Mouse (Mus musculus) forebrain, embryonic 15.5 days (tissue): ENCODE data around the gene Lcn4. TPM values are rescaled to one million over a fixed set of nuclear protein-coding genes. Genes with fewer than 3 reads are reported as not detected.

ENCODE experiments used
- ATAC-seq: fragments of 200-750 bp; cut with Nextera tagmentation; replicated peaks from 2 replicates; pipeline ENCODE4 v1.8.0; 2017; ENCODE audit warnings: mild to moderate bottlenecking, moderate TSS enrichment, moderate library complexity
- H3K27ac ChIP-seq: fragments of 300-500 bp; sonication (generic); replicated peaks from 2 replicates; pipeline ENCODE4 v1.5.1; 2015; ENCODE audit warnings: mild to moderate bottlenecking, inconsistent platforms
- H3K27me3 ChIP-seq: fragments of 300-500 bp; sonication (generic); 2 replicates; pipeline ENCODE4 v1.6.1; 2015; ENCODE audit warnings: inconsistent platforms
- H3K36me3 ChIP-seq: fragments of 300-500 bp; sonication (generic); 2 replicates; pipeline ENCODE4 v1.6.1; 2015; ENCODE audit warnings: mild to moderate bottlenecking, inconsistent platforms
- H3K4me1 ChIP-seq: fragments of 300-500 bp; sonication (generic); 2 replicates; pipeline ENCODE4 v1.6.1; 2015; ENCODE audit warnings: inconsistent platforms
- H3K4me2 ChIP-seq: fragments of 300-500 bp; sonication (generic); replicated peaks from 2 replicates; pipeline ENCODE4 v1.6.1; 2015; ENCODE audit warnings: mild to moderate bottlenecking, inconsistent platforms
- H3K4me3 ChIP-seq: fragments of 300-500 bp; sonication (generic); 2 replicates; pipeline ENCODE4 v1.5.1; 2015; ENCODE audit warnings: mild to moderate bottlenecking, inconsistent platforms
- H3K9ac ChIP-seq: fragments of 300-500 bp; sonication (generic); replicated peaks from 2 replicates; pipeline ENCODE4 v1.6.1; 2015; ENCODE audit warnings: mild to moderate bottlenecking, inconsistent platforms
- H3K9me3 ChIP-seq: fragments of 300-500 bp; sonication (generic); 2 replicates; pipeline ENCODE4 v1.6.1; 2016; ENCODE audit warnings: inconsistent platforms
- WGBS: fragments of 180-500 bp; shearing (Covaris S2); methylation state at CpG from one replicate; pipeline ENCODE4 v1.1.7; 2015; ENCODE audit warnings: mixed read lengths; 5-methylcytosine and 5-hydroxymethylcytosine counted together
- polyA plus RNA-seq: library from polyadenylated mRNA; unstranded; fragments of >200 nt; fragmentation: Nextera tagmentation; extraction: Ambion mirVana; gene quantifications from 2 replicates; pipeline ENCODE4 v1.2.1, GENCODE M21; 2015

The Lcn4 gene
- polyA plus RNA-seq, 1 experiment from 2014 or later: not detected

DNA sequence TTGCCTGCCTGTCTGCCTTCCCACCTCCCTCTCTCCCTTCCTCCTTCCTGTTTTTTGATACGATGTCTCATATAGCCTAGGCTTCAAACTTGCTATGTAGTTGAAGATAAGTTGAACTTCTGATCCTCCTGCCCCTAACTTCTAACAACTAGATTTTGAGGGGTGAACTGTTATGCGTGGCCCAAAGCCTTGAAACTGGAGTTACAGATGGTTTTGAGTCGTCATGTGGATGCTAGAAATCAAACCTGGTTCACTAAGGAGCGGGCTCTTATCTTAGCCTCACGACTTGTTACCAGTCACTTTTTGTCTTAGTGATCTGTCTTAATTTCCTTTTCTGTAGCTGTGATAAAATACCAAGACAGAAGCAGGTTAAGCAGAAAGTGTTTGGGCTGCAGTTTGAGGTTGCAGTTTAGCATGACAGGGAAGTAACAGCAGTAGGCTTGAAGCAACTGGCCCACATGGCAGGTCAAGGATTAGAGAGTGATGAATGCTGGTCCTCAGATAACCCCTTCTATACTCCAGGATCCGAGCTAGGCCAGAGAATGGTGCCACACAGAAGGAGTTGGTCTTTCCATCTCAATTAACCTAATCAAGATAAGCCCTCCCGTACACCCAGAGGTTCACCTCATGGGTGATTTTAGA, 30.0 kb downstream of the Lcn4 start:
- Histone ChIP-seq H3K4me3 (no peak overlapping the region), H3K9ac (no peak overlapping the region), H3K27me3 (no peaks in the 10 kb centered on the region), H3K9me3 (no peaks in the 10 kb centered on the region), H3K4me2 (no peak overlapping the region), H3K36me3 (peaks cover 18% of the 10 kb centered on the region), H3K4me1 (peaks cover 22% of the 10 kb centered on the region), H3K27ac (no peak overlapping the region)
- ATAC-seq: no peak
- WGBS: 80% methylated on average over 7 of the region's 7 CpGs

DNA sequence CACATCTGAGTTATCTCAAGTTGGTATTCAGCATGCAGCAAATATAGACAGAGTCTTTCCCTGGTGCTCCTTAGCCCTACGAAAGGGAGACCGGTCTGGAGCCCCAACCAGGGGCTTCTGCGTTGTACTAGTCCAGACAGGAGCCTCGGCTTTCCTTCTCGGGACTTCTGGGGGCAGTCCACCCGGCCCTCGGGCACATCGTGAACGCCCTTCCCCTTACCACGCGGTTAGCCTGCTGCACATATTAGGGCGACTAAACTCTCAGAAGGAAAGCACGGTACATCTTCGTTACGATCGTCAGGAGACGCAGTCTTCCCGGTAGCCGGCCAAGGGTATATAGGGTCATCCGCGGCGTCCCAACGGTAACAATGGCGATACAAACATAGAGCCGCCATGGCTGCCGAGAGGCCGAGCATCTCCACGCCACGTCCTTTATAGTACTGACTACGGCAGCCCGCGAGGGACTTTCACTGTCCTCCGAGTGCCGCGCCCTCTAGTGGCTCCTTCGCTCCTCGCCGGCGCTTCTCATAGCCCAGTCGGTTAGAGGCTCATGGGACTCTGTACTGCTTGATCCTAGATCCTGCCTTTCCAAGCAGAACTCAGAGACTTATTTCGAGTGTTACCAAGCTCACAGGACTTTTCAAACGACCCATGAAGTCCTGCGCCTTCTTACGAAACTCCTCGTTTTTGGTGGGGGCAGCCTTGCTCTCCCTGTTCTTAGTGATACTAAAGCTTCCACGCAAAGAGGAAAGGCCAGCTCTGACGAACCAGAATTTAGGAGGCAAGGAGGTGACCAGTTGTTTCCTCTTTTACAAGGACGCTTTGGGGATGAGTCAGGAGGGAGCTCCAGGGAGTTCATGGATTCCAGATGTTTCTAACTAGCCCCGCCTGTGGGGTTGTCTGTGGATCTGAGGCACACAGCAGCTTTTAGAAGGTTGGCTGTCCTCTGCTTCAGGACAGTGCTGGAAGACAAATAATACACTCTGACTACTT, 30.9 kb downstream of the Lcn4 start:
- 5% methylated on average over 49 of the region's 49 CpGs for WGBS
- H3K36me3 ChIP-seq: peaks cover 27% of the 10 kb centered on the region
- H3K4me2 ChIP-seq: peak overlapping the region; percentile 66
- H3K9me3 ChIP-seq: no peaks in the 10 kb centered on the region
- peaks cover 22% of the 10 kb centered on the region for H3K4me1 ChIP-seq
- H3K9ac ChIP-seq: peak overlapping the region; percentile 86
- H3K4me3 ChIP-seq: peak overlapping the region; percentile 67
- peak overlapping the region; percentile 72 for H3K27ac ChIP-seq
- H3K27me3 ChIP-seq: no peaks in the 10 kb centered on the region
- ATAC-seq: peak; percentile 91

- WGBS: 8% methylated on average over 8 of the region's 8 CpGs
Observed at GRCm38 (mm10) chr2:26639083-26639482, 32.0 kb downstream of the Lcn4 start.

DNA sequence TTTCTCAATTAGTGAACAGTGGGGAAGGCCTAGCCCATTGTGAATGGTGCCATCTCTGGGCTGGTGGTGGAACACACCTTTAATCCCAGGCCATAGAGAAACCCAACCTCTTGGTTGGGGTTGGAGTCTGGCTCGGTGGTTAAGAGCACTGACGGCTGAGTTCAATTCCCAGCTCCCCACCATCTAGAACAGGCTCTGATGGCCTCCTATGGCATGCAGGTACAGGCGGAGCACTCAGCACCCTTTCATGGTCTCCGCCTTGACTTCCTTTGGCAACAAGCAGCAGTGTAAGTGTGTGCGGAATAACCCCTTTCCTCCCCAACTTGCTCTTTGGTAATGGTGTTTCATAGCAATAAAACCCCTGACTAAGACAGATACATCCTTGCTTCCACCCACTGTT, 32.5 kb downstream of the Lcn4 start:
- H3K9me3 ChIP-seq: no peaks in the 10 kb centered on the region
- 70% methylated on average over 5 of the region's 5 CpGs for WGBS
- no peak overlapping the region for H3K27ac ChIP-seq
- peak overlapping the region; percentile 86 for H3K9ac ChIP-seq
- no peaks in the 10 kb centered on the region for H3K27me3 ChIP-seq
- H3K36me3 ChIP-seq: peaks cover 31% of the 10 kb centered on the region
- H3K4me2 ChIP-seq: peak overlapping the region; percentile 66
- peaks cover 25% of the 10 kb centered on the region for H3K4me1 ChIP-seq
- ATAC-seq: no peak
- H3K4me3 ChIP-seq: peak overlapping the region; percentile 67

More at GRCm38 (mm10) chr2:26639083-26639482, 32.0 kb downstream of the Lcn4 start:
- Histone ChIP-seq H3K4me3 (peak overlapping the region; percentile 67), H3K9me3 (no peaks in the 10 kb centered on the region), H3K9ac (peak overlapping the region; percentile 86), H3K4me1 (peaks cover 25% of the 10 kb centered on the region), H3K36me3 (peaks cover 31% of the 10 kb centered on the region), H3K4me2 (peak overlapping the region; percentile 66), H3K27ac (no peak overlapping the region; the same call in 1 of the 2 replicates), H3K27me3 (no peaks in the 10 kb centered on the region)
- ATAC-seq: peak; percentile 38; the same call in 1 of the 2 replicates

- H3K9me3 ChIP-seq: no peaks in the 10 kb centered on the region
- ATAC-seq: no peak
- H3K4me3 ChIP-seq: peak overlapping the region; percentile 67; the same call in 1 of the 2 replicates
- 83% methylated on average over 5 of the region's 5 CpGs for WGBS
- H3K4me2 ChIP-seq: peak overlapping the region; percentile 66
- 0 out of 2 replicates have a peak overlapping the region, but pooled peaks have one; percentile 86 for H3K9ac ChIP-seq
- H3K27ac ChIP-seq: no peak overlapping the region
- peaks cover 31% of the 10 kb centered on the region for H3K36me3 ChIP-seq
- H3K4me1 ChIP-seq: peaks cover 29% of the 10 kb centered on the region
- no peaks in the 10 kb centered on the region for H3K27me3 ChIP-seq
Observed at GRCm38 (mm10) chr2:26638039-26638438, 33.0 kb downstream of the Lcn4 start.

- Histone ChIP-seq H3K27ac (no peak overlapping the region), H3K9ac (no peak overlapping the region), H3K36me3 (peaks cover 31% of the 10 kb centered on the region), H3K4me3 (no peak overlapping the region), H3K4me1 (peaks cover 35% of the 10 kb centered on the region), H3K4me2 (peak overlapping the region; percentile 66; the same call in 1 of the 2 replicates), H3K27me3 (no peaks in the 10 kb centered on the region), H3K9me3 (no peaks in the 10 kb centered on the region)
- 84% methylated on average over 4 of the region's 4 CpGs for WGBS
- no peak for ATAC-seq
Observed at GRCm38 (mm10) chr2:26637316-26637932, 33.7 kb downstream of the Lcn4 start.

GRCm38 (mm10) chr2:26636325-26636635, 34.8 kb downstream of the Lcn4 start:
- H3K4me1 ChIP-seq: peaks cover 46% of the 10 kb centered on the region
- WGBS: 48% methylated on average over 2 of the region's 2 CpGs
- H3K4me2 ChIP-seq: no peak overlapping the region

DNA sequence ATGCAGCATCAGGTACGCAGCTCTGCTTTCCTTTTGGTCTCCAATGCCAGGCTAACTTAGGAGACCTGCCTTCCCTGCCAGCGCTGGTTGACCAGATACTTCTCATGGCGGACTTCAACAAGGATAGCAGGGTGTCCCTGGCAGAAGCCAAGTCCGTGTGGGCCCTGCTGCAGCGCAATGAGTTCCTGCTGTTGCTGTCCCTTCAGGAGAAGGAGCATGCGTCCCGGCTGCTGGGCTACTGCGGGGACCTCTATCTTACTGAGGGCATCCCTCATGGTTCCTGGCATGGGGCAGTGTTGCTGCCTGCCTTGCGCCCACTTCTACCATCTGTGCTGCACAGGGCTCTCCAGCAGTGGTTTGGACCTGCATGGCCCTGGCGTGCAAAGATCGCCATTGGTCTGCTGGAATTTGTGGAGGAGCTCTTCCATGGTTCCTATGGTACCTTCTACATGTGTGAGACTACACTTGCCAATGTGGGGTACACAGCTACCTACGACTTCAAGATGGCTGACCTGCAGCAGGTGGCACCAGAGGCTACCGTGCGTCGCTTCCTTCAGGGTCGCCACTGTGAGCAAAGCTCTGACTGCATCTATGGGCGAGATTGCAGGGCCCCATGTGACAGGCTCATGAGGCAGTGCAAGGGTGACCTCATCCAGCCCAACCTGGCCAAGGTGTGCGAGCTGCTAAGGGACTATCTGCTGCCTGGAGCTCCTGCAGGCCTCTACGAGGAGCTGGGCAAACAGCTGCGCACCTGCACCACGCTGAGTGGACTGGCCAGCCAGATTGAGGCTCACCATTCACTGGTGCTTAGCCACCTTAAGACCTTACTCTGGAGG, 35.4 kb downstream of the Lcn4 start:
- no peak overlapping the region for H3K4me2 ChIP-seq
- peaks cover 31% of the 10 kb centered on the region for H3K36me3 ChIP-seq
- peaks cover 52% of the 10 kb centered on the region for H3K4me1 ChIP-seq
- H3K9me3 ChIP-seq: no peaks in the 10 kb centered on the region
- no peak overlapping the region for H3K9ac ChIP-seq
- H3K27me3 ChIP-seq: no peaks in the 10 kb centered on the region
- ATAC-seq: no peak
- H3K27ac ChIP-seq: no peak overlapping the region
- WGBS: 75% methylated on average over 21 of the region's 21 CpGs
- no peak overlapping the region for H3K4me3 ChIP-seq

More at GRCm38 (mm10) chr2:26636325-26636635, 34.8 kb downstream of the Lcn4 start:
- H3K9ac ChIP-seq: no peak overlapping the region
- no peak overlapping the region for H3K4me3 ChIP-seq
- no peaks in the 10 kb centered on the region for H3K27me3 ChIP-seq
- ATAC-seq: no peak
- no peak overlapping the region for H3K27ac ChIP-seq
- H3K9me3 ChIP-seq: no peaks in the 10 kb centered on the region
- peaks cover 31% of the 10 kb centered on the region for H3K36me3 ChIP-seq

GRCm38 (mm10) chr2:26634629-26635488, 36.2 kb downstream of the Lcn4 start:
- WGBS: 71% methylated on average over 12 of the region's 12 CpGs
- no peak overlapping the region for H3K9ac ChIP-seq
- no peaks in the 10 kb centered on the region for H3K9me3 ChIP-seq
- H3K4me3 ChIP-seq: no peak overlapping the region
- H3K36me3 ChIP-seq: peaks cover 31% of the 10 kb centered on the region
- H3K4me2 ChIP-seq: no peak overlapping the region
- no peak overlapping the region for H3K27ac ChIP-seq
- H3K4me1 ChIP-seq: peaks cover 60% of the 10 kb centered on the region
- ATAC-seq: no peak
- H3K27me3 ChIP-seq: no peaks in the 10 kb centered on the region

DNA sequence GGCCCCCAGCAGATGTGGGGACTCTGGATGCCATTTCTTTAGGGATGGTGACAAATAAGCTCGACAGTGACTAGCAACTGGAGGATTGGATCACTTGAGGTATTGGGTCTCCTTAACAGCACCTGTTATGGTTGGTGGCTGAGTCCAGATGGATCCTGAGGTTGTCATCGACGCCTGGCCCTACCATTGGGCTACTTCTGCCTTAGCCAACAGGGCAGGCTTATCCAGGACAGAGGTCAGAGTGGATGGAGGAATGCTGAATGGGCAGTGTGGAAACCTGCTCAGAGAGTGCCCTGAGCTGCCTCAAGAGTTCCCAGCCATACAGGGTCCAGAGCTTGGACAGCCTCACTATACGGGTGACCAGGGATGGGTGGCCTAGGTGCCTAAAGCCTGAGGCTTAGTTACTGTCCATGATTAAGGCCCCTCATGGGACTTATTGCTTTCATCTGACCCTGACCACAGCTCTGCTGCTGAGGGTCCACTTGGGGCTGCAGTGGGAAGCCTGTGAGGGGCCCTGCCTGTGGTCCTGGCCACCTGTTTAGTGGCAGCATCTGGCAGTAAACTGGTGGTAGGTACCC, 37.0 kb downstream of the Lcn4 start:
- ATAC-seq: no peak; the same call in 1 of the 2 replicates
- Histone ChIP-seq H3K4me2 (no peak overlapping the region), H3K36me3 (peaks cover 31% of the 10 kb centered on the region), H3K9me3 (no peaks in the 10 kb centered on the region), H3K4me3 (no peak overlapping the region), H3K4me1 (peaks cover 65% of the 10 kb centered on the region), H3K27ac (no peak overlapping the region), H3K9ac (no peak overlapping the region), H3K27me3 (no peaks in the 10 kb centered on the region)
- WGBS: 70% methylated on average over 4 of the region's 4 CpGs
